Mouse (Mus musculus): Measurements from ENCODE around the gene Jak3.

GRCm38 (mm10) chr8:71728240-71728785 lies 52.2 kb downstream of the Jak3 start:
- no peak for TF ChIP-seq CTCF (IDR thresholded peaks at IDR 0.05; ENCODE audit: borderline replicate concordance, control insufficient read depth, extremely low read depth, insufficient read depth, low read length, poor library complexity)
- no peak for TF ChIP-seq POLR2A (IDR thresholded peaks at IDR 0.05; ENCODE audit: control insufficient read depth, extremely low read depth, insufficient read depth, low read length, poor library complexity)
